Mouse (Mus musculus): ENCODE results near the gene Ankdd1b. TPM values are rescaled to one million over a fixed set of nuclear protein-coding genes. Genes with fewer than 3 reads are reported as not detected.

Gene Ankdd1b
- polyA plus RNA-seq, 1 experiment from 2014 or later = not detected

DNA sequence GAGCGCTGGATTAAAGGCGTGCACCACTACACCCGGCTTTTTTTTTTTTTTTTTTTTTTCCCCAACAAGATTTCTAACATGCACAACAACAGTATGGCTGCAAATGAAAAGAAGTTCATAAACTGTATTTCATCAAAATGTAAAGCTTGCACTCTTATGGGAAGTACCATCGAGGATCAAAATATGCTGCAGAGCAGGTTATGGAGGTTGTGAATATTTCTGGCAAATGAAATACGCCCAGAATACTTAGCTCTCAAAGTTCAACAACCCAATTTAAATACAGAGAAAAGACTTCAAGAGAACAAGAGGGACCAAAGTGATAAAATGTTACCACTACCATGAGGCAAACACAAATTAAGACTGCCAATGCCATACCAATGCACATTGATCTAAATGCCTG lies 2.3 kb downstream of the Ankdd1b start:
- H3K4me2 ChIP-seq (ENCODE audit: low read length) = no peak overlapping the region
- no peaks in the 10 kb centered on the region for H3K36me3 ChIP-seq (ENCODE audit: control insufficient read depth, insufficient read depth, low read length)
- DNase-seq (no peak), ATAC-seq (ENCODE audit: low FRiP score, low TSS enrichment) (no peak)
- H3K27me3 ChIP-seq (ENCODE audit: control insufficient read depth, insufficient read depth, low read length) = no peaks in the 10 kb centered on the region
- H3K9me3 ChIP-seq (ENCODE audit: control insufficient read depth, low read length) = no peaks in the 10 kb centered on the region
- no peak overlapping the region for H3K4me3 ChIP-seq (replicated peaks; ENCODE audit: low read depth, low read length)
- H3K4me1 ChIP-seq (ENCODE audit: control insufficient read depth, insufficient read depth, low read length) = no peaks in the 10 kb centered on the region
- H3K27ac ChIP-seq (replicated peaks; ENCODE audit: low read depth, low read length) = no peak overlapping the region
- no peak overlapping the region for H3K9ac ChIP-seq (replicated peaks; ENCODE audit: low read length)
- WGBS = 91% methylated on average over 5 of the region's 5 CpGs

DNA sequence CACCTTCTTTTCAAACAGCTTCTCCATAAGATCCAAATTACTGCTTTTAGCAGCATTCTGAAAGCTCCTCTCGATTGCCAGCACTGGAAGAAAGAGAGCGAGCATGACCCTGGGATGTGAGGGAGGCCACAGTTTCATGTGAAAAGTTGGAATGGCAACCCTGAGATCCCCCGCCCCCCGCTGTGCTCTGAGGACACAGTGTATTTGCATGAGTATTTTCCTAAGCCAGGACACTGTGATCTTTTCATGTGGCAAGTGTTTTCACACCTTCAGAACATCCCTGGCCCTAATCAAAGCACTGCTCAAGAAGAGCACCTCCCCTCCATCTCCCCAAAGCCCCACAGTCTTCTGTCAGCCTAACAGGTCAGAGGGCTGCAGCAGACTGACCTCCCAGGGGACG lies 5.7 kb downstream of the Ankdd1b start:
- Histone ChIP-seq H3K36me3 (ENCODE audit: control insufficient read depth, insufficient read depth, low read length) (no peaks in the 10 kb centered on the region), H3K27me3 (ENCODE audit: control insufficient read depth, insufficient read depth, low read length) (no peaks in the 10 kb centered on the region), H3K4me1 (ENCODE audit: control insufficient read depth, insufficient read depth, low read length) (no peaks in the 10 kb centered on the region), H3K9ac (replicated peaks; ENCODE audit: low read length) (no peak overlapping the region), H3K4me2 (ENCODE audit: low read length) (no peak overlapping the region), H3K27ac (replicated peaks; ENCODE audit: low read depth, low read length) (no peak overlapping the region), H3K9me3 (ENCODE audit: control insufficient read depth, low read length) (no peaks in the 10 kb centered on the region), H3K4me3 (replicated peaks; ENCODE audit: low read depth, low read length) (no peak overlapping the region)
- ATAC-seq (ENCODE audit: low FRiP score, low TSS enrichment) = no peak
- DNase-seq = no peak
- 57% methylated on average over 5 of the region's 5 CpGs for WGBS

DNA sequence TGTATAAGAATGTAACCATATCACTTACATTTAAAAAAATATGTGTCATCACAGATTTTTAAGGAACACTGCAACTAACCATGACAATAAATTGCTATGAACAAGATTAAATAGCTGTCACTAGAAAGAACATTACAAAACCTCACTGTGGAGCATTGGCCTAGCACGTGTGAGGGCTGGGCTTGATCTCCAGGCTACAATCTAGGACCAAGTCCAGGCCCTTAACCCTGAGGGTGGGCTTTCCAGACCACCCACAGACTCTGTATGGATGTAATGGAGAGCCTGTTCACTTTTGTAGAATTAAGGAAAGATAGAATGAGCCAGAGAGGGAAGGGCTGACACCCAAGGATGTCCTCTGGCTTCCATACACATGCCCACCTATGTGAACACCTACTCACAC lies 8.4 kb downstream of the Ankdd1b start:
- no peaks in the 10 kb centered on the region for H3K9me3 ChIP-seq (ENCODE audit: control insufficient read depth, low read length)
- WGBS = 77% methylated on average over 1 of the region's 1 CpGs
- no peak for ATAC-seq (ENCODE audit: low FRiP score, low TSS enrichment)

DNA sequence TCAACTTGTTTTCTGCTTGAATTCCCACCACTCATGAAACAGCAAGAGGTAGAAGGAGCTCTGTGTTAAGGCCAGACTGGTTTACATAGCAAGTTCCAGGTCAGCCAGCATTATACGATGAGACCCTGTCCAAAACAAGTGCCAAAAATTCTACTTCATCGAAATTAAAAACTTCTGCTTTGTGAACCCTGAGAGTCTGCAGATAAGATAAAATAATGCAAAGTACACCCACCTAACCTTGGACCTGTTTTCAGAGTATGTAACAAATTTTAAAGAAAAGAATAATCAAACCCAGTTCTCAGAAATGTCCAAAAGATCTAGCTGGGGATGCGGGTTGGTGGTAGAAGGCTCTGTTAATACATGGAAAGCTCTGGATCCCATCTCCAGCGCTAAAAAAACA lies 12.4 kb downstream of the Ankdd1b start:
- Histone ChIP-seq H3K9ac (replicated peaks; ENCODE audit: low read length) (no peak overlapping the region), H3K27me3 (ENCODE audit: control insufficient read depth, insufficient read depth, low read length) (no peaks in the 10 kb centered on the region), H3K36me3 (ENCODE audit: control insufficient read depth, insufficient read depth, low read length) (no peaks in the 10 kb centered on the region), H3K4me1 (ENCODE audit: control insufficient read depth, insufficient read depth, low read length) (no peaks in the 10 kb centered on the region), H3K4me2 (ENCODE audit: low read length) (no peak overlapping the region), H3K27ac (replicated peaks; ENCODE audit: low read depth, low read length) (no peak overlapping the region), H3K4me3 (replicated peaks; ENCODE audit: low read depth, low read length) (no peak overlapping the region), H3K9me3 (ENCODE audit: control insufficient read depth, low read length) (no peaks in the 10 kb centered on the region)
- 85% methylated on average over 4 of the region's 4 CpGs for WGBS
- DNase-seq (no peak), ATAC-seq (ENCODE audit: low FRiP score, low TSS enrichment) (no peak)

More for the DNA sequence above, 8.4 kb downstream of the Ankdd1b start:
- Histone ChIP-seq H3K4me1 (ENCODE audit: control insufficient read depth, insufficient read depth, low read length) (no peaks in the 10 kb centered on the region), H3K4me3 (replicated peaks; ENCODE audit: low read depth, low read length) (no peak overlapping the region), H3K9ac (replicated peaks; ENCODE audit: low read length) (no peak overlapping the region), H3K27me3 (ENCODE audit: control insufficient read depth, insufficient read depth, low read length) (no peaks in the 10 kb centered on the region), H3K36me3 (ENCODE audit: control insufficient read depth, insufficient read depth, low read length) (no peaks in the 10 kb centered on the region), H3K4me2 (ENCODE audit: low read length) (no peak overlapping the region), H3K27ac (replicated peaks; ENCODE audit: low read depth, low read length) (no peak overlapping the region)
- DNase-seq = no peak

DNA sequence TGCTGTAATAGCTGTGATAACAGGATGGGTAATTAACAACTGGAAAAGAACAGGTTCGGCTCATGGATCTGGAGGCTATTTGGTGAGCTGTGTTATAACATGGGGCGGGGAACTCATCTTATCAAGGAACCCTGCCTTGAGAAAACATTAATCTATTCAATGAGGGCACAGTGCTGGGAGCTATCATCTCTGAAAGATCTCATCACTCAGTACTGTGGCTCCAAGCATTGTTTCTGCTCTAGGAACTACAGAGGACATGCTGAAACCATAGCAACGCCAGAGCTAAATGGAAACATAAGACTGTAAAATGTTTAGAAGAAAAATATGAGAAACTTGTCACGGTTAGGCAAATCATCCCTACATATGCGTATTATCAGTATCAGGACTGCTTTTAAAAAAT lies 13.0 kb downstream of the Ankdd1b start:
- DNase-seq = no peak
- Histone ChIP-seq H3K9me3 (ENCODE audit: control insufficient read depth, low read length) (no peaks in the 10 kb centered on the region), H3K27me3 (ENCODE audit: control insufficient read depth, insufficient read depth, low read length) (no peaks in the 10 kb centered on the region), H3K4me1 (ENCODE audit: control insufficient read depth, insufficient read depth, low read length) (no peaks in the 10 kb centered on the region), H3K4me3 (replicated peaks; ENCODE audit: low read depth, low read length) (no peak overlapping the region), H3K9ac (replicated peaks; ENCODE audit: low read length) (no peak overlapping the region), H3K4me2 (ENCODE audit: low read length) (no peak overlapping the region), H3K27ac (replicated peaks; ENCODE audit: low read depth, low read length) (no peak overlapping the region), H3K36me3 (ENCODE audit: control insufficient read depth, insufficient read depth, low read length) (no peaks in the 10 kb centered on the region)
- WGBS = 87% methylated on average over 5 of the region's 5 CpGs
- no peak for ATAC-seq (ENCODE audit: low FRiP score, low TSS enrichment)

DNA sequence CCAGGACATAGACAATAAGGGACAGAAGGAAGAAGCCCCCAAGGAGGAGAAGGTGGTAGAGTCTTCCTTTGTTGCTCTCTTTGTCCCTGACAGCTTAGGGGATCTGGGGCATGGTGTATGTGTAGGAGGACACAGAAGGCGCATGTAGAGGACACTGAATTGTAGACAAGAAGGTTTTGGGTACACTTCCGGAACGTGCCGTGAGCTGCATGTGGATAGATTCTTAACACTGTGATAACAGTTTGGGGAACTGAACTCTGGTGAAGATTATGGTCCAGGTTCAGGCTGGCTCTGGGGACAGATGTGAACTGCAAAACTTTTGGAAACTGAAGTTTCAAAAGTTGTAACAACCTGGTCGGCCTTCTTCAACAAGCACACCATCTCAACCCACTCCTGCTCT lies 13.4 kb downstream of the Ankdd1b start:
- Histone ChIP-seq H3K4me3 (replicated peaks; ENCODE audit: low read depth, low read length) (no peak overlapping the region), H3K4me1 (ENCODE audit: control insufficient read depth, insufficient read depth, low read length) (no peaks in the 10 kb centered on the region), H3K27ac (replicated peaks; ENCODE audit: low read depth, low read length) (no peak overlapping the region), H3K4me2 (ENCODE audit: low read length) (no peak overlapping the region), H3K9me3 (ENCODE audit: control insufficient read depth, low read length) (no peaks in the 10 kb centered on the region), H3K27me3 (ENCODE audit: control insufficient read depth, insufficient read depth, low read length) (no peaks in the 10 kb centered on the region), H3K36me3 (ENCODE audit: control insufficient read depth, insufficient read depth, low read length) (no peaks in the 10 kb centered on the region), H3K9ac (replicated peaks; ENCODE audit: low read length) (no peak overlapping the region)
- WGBS = 95% methylated on average over 5 of the region's 5 CpGs
- ATAC-seq (ENCODE audit: low FRiP score, low TSS enrichment) (no peak), DNase-seq (no peak)

DNA sequence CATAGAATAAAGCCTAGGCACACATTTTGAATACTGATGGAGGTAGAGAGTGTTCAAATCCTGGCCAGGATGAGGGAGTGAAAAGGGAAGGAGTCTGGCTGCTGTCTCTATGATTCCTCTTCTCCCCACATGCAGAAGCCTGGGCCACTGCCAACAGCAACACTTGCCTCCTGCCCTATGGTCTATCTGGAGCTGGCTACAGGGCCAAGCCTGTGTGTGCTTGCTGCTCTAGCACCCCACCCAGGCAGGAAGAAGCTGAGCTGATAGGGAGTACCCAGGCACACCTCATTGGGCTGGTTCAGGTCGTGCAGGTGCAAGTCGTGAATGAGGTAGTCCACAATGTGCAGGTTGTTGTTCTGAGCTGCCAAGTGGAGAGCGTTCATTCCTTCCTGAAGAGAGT lies 16.7 kb downstream of the Ankdd1b start:
- DNase-seq (no peak), ATAC-seq (ENCODE audit: low FRiP score, low TSS enrichment) (no peak)
- Histone ChIP-seq H3K36me3 (ENCODE audit: control insufficient read depth, insufficient read depth, low read length) (no peaks in the 10 kb centered on the region), H3K9me3 (ENCODE audit: control insufficient read depth, low read length) (no peaks in the 10 kb centered on the region), H3K4me3 (replicated peaks; ENCODE audit: low read depth, low read length) (no peak overlapping the region), H3K9ac (replicated peaks; ENCODE audit: low read length) (no peak overlapping the region), H3K27me3 (ENCODE audit: control insufficient read depth, insufficient read depth, low read length) (no peaks in the 10 kb centered on the region), H3K4me2 (ENCODE audit: low read length) (no peak overlapping the region), H3K4me1 (ENCODE audit: control insufficient read depth, insufficient read depth, low read length) (no peaks in the 10 kb centered on the region), H3K27ac (replicated peaks; ENCODE audit: low read depth, low read length) (no peak overlapping the region)
- WGBS = 77% methylated on average over 3 of the region's 3 CpGs

DNA sequence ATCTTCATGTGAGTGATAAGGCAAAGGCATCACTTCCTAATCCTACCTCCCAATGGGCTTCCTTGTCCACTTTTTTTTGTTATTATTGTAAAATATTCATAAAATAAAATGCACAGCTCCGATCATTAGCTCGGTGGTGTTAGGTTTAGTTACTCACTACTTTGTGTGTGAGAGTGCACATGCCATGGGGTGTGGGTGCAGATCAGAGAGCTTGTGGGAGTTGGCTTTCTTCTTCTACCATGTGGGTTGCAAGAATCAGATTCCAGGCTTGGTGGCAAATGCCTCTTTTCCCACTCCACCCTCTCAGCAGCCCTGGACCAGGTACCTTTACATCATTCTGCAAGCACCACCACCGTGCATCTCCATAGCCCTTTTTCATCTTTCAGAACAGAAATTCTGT lies 18.4 kb downstream of the Ankdd1b start:
- DNase-seq = no peak
- H3K9ac ChIP-seq (replicated peaks; ENCODE audit: low read length) = no peak overlapping the region
- WGBS = 89% methylated on average over 3 of the region's 3 CpGs
- H3K4me3 ChIP-seq (replicated peaks; ENCODE audit: low read depth, low read length) = no peak overlapping the region
- H3K27me3 ChIP-seq (ENCODE audit: control insufficient read depth, insufficient read depth, low read length) = no peaks in the 10 kb centered on the region
- no peak for ATAC-seq (ENCODE audit: low FRiP score, low TSS enrichment)
- H3K4me1 ChIP-seq (ENCODE audit: control insufficient read depth, insufficient read depth, low read length) = no peaks in the 10 kb centered on the region
- H3K9me3 ChIP-seq (ENCODE audit: control insufficient read depth, low read length) = no peaks in the 10 kb centered on the region
- H3K27ac ChIP-seq (replicated peaks; ENCODE audit: low read depth, low read length) = no peak overlapping the region
- no peaks in the 10 kb centered on the region for H3K36me3 ChIP-seq (ENCODE audit: control insufficient read depth, insufficient read depth, low read length)
- no peak overlapping the region for H3K4me2 ChIP-seq (ENCODE audit: low read length)

DNA sequence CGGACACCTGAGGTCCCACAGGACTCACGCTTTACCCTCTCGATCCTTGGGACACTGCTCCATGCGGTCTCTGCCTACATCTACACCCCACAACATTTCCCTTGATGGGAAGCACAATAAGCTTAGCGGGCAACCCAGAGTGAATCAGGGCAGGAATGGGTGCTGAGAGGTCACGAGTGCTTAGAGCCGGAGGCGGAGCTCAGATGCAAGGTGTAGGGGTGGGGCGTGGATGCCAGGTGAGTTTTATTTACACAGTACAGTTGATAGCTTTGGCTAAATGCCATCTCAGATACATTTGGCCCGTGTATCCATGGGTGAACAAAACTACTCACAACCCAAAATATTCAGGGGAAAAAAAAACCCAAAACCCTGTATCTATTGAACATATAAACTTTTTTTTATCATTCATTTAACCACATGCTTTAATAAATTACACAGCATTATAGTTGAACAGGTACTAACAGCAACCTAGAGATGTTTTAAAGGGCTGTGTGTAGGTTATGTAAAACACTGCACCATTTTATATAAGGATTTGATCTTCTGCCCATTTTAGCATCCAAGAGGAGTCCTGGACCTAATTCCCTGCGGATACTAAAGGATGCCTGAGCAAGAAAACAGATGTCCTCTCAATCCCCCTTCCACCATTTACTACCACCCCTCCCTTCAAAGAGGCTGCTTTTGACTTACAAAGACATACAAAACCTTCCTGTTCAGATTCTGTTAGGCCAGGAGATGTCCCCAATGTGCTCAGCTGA lies 19.4 kb downstream of the Ankdd1b start:
- 94% methylated on average over 11 of the region's 11 CpGs for WGBS
- no peak overlapping the region for H3K4me2 ChIP-seq (ENCODE audit: low read length)
- H3K36me3 ChIP-seq (ENCODE audit: control insufficient read depth, insufficient read depth, low read length) = no peaks in the 10 kb centered on the region
- H3K4me1 ChIP-seq (ENCODE audit: control insufficient read depth, insufficient read depth, low read length) = no peaks in the 10 kb centered on the region
- H3K4me3 ChIP-seq (replicated peaks; ENCODE audit: low read depth, low read length) = no peak overlapping the region
- H3K9ac ChIP-seq (replicated peaks; ENCODE audit: low read length) = no peak overlapping the region
- no peak for DNase-seq
- no peak for ATAC-seq (ENCODE audit: low FRiP score, low TSS enrichment)
- no peaks in the 10 kb centered on the region for H3K9me3 ChIP-seq (ENCODE audit: control insufficient read depth, low read length)
- H3K27me3 ChIP-seq (ENCODE audit: control insufficient read depth, insufficient read depth, low read length) = no peaks in the 10 kb centered on the region
- no peak overlapping the region for H3K27ac ChIP-seq (replicated peaks; ENCODE audit: low read depth, low read length)

Measured in midbrain, embryonic 14.5 days (tissue).